Mouse (Mus musculus) brain, adult 10 weeks (tissue): ENCODE measurements around the gene Cic. TPM values are rescaled to one million over a fixed set of nuclear protein-coding genes. Genes with fewer than 3 reads are reported as not detected.

Source experiments
- polyA plus RNA-seq: library from polyadenylated mRNA; stranded (reverse); fragments of 350-450 nt; fragmentation: Illumina TruSeq; extraction: RNeasy Lipid Tissue Mini Kit (QIAGEN cat#74804); gene quantifications from one replicate; pipeline ENCODE4 v1.2.3, GENCODE M21; 2015; ENCODE audit warnings: low read depth, low replicate concordance

The Cic gene
- 104 TPM for polyA plus RNA-seq

DNA sequence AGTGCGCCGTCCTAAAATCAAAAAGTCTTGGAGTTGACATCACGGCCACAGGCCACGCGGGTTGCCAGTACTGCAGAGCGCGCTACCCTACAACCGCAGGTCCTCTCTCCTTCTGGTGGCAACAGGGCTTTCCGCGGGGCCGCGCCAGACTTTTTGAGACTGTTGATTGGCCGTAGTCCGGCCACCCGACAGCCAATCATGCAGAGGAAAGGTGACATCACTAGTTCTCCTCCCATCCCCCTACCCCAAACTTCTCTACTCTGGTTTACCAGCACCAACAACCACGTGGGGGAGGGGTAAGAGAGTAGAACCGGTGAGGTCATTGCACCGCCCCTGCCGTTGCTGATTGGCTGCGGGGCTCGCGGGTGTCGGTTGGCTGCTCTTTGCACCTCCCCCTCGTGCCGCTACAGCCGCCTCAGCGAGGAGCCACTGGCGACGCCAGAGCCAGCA lies at the start of gene Cic:
Gene Cic (plus strand): TSS at position 404 of the 450 bp plus-strand sequence.

GRCm38 (mm10) chr7:25220457-25221101 lies 46.9 kb upstream of the Cic start, which contains the start of gene Dedd2:
Gene Dedd2 (minus strand): TSS chr7:25220615.

GRCm38 (mm10) chr7:25221102-25221883 lies 46.2 kb upstream of the Cic start, which contains the start of gene Zfp526:
Gene Zfp526 (plus strand): TSS chr7:25221425.

DNA sequence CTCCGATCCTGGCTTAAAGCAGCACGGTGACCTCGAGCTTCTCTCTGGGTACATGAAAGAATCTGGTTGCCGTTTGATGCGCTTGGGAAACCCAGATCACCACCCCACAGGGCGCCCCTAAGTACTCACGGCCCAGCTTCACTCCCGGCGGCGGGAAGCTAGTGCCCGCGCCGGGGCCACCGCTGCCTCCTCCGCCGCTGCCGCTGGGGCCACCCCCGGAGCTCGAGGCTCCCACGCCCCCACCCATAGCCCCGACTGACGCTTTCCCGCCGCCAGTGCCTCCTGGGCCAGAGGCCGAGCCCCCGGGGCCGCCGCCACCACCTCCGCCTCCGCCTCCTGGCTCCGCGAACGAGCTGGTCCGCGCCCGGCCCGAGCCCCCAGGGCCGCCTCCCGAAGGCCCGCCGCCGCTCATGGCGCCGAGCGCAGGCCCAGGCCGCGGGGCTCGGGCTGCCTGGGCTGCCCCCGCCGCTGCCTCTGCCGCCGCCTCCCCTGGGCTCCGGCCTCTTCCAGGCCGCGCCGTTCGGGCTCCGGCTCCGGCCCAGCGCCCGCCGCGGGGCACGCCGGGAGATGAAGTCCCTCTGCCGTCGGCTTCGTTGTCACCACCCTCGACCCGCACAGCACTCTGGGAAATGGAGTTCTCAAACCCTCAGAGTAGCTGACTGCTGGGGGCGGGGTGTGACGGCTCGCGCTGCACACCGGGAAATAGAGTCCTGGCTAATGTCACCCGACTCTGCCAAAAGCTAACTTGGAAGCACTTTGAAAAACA lies 30.1 kb upstream of the Cic start, which contains the start of gene Gsk3a:
Gene Gsk3a (minus strand): TSS at position 603 of the 766 bp plus-strand sequence.

DNA sequence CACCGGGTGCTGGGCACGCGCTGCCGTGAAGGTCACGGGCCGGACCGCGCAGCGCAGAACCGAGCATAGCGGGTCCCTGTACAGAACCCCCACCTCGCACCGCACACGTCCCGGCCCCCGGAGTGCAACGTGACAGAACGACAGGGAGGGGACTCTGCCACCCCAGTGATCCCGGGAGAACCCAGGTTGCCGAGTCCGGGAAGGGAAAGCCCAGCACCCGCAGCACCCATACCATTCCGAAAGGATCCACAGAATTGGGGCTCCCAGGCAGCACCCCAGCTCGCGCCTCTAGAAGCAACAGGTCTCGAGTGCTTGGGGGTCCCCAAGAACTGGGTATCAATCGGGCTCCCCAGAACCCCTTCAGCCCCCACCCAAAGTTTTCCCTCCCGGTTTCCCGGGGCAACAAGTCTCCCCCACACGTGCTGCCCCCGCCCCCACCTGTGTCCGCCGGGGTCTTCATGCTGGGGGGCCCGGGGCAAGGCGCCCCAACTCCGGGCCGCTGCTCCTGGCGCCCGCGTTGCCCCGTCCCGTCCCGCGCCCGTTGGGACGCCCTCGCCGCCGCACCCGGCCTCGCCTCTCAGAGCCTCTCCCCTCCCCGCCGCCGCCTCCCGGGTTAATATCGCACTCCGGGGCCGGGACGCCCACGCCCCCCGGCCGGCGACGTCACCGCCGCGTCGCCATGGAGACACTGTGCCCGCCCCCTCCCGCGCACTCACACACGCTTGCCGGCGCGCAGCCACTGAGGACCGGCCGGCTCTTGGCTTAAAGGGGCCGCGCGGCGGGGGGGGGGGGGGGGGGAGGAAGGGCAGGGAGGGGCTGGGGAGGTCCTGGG lies 17.1 kb upstream of the Cic start, which contains the start of gene Erf:
Gene Erf (minus strand): TSS at position 621 of the 832 bp plus-strand sequence.

GRCm38 (mm10) chr7:25297454-25298325 lies 30.2 kb downstream of the Cic start, which contains the start of gene Pafah1b3:
Gene Pafah1b3 (minus strand): TSS chr7:25297986.

DNA sequence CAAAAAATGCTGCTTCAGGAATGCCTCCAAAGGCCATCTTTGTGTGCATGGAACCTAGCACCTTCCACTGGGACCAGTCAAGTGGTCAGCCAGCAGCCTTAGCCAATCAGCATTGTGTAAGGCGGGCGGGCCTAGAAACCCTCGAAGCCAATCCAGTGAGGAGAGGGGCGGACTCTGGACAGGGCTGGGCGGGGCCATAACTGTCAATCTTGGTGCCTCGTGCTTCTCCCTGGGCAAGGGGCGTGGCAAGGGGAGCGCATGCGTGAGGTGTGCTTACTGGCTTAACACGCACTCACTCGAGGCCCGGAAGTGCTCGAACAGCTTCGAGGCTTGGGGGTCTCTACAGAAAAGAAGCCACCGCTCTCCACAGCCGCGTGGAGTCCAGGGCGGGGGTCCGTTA lies 33.6 kb downstream of the Cic start, which contains the start of gene Prr19:
Gene Prr19 (plus strand): TSS at position 349 of the 400 bp plus-strand sequence.

GRCm38 (mm10) chr7:25305956-25306613 lies 38.6 kb downstream of the Cic start, which contains the start of gene Tmem145:
Gene Tmem145 (plus strand): TSS chr7:25306106.

DNA sequence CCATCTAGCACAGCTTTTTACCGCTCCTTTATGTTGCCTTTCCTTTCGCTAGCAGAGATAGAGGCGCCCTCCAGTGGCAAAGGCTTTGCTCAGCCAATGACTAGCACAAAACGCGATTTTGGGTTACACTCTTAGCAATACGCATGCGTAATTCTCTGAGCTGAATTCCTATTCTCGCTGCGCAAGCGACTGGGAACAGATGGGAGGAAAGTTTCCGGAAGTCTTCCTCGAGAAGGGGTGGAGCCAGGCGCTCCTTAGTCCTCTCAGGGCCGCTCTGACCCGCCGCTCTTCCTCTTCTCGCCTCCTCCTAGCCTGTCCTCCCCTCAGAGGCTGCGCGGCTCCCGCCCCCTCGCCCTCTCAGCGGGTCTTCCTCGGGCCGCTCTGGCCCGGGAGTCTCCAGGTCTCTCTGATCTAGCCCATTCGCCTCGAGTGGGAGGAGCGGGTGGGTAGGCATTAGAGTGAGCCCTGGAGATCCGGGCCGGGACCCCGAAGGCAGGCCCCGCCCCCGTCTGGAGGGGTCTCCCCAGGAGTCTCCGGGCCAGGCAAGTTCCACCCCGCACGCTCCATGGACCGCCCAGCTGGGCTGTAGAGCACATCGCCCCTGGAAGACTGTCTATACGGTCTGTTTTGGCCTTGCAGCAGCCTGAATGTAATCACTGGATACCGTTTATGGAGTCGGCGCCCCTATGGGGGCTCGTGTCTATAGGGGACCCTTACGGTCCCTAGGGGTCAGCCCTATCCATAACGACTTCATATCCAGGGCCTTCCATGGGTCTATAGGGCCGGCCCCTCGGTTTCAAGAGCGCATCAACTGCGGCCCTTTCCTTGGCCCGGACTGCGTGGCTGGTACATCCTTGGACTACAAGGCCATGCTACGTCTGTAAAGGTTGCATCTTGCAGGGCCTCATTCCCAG lies 49.3 kb downstream of the Cic start, which contains the start of gene Megf8:
Gene Megf8 (plus strand): TSS at position 633 of the 914 bp plus-strand sequence.

Other genes with a start within 250 kb of the Cic start
- gene Grik5, start 195.4 kb upstream of the Cic start, polyA plus RNA-seq = 104 TPM
- gene Zfp574, start 195.1 kb upstream of the Cic start, polyA plus RNA-seq = 16.5 TPM
- gene Pou2f2, start 88.0 kb upstream of the Cic start, polyA plus RNA-seq = 4.0 TPM
- 15.9 TPM for gene Dedd2, start 47.1 kb upstream of the Cic start, polyA plus RNA-seq
- gene Zfp526, start 46.3 kb upstream of the Cic start, polyA plus RNA-seq = 6.3 TPM
- 204 TPM for gene Gsk3a, start 29.9 kb upstream of the Cic start, polyA plus RNA-seq
- gene Erf, start 16.9 kb upstream of the Cic start, polyA plus RNA-seq = 29.1 TPM
- gene Pafah1b3, start 30.3 kb downstream of the Cic start, polyA plus RNA-seq = 39.5 TPM
- 0.51 TPM for gene Prr19, start 33.7 kb downstream of the Cic start, polyA plus RNA-seq
- gene Tmem145, start 38.4 kb downstream of the Cic start, polyA plus RNA-seq = 38.8 TPM
- gene Megf8, start 49.5 kb downstream of the Cic start, polyA plus RNA-seq = 50.0 TPM
- not detected for gene Cnfn, start 102.0 kb downstream of the Cic start, polyA plus RNA-seq
- gene Lipe, start 131.0 kb downstream of the Cic start, polyA plus RNA-seq = 6.3 TPM
- not detected for gene Cxcl17, start 145.2 kb downstream of the Cic start, polyA plus RNA-seq
- gene Ceacam1, start 209.9 kb downstream of the Cic start, polyA plus RNA-seq = 3.0 TPM